Mouse (Mus musculus): ENCODE data around the gene Fbxl17. TPM values are rescaled to one million over a fixed set of nuclear protein-coding genes. Genes with fewer than 3 reads are reported as not detected.
A peak's percentile ranks its signal among the peaks of the same experiment; 100 is the strongest.

Fbxl17 gene
- polyA plus RNA-seq, 1 experiment from 2014 or later = 5.6 TPM

- Histone ChIP-seq H3K27ac (no peak overlapping the region), H3K9ac (no peak overlapping the region), H3K36me3 (ENCODE audit: poor library complexity, severe bottlenecking) (no peaks in the 10 kb centered on the region), H3K4me2 (no peak overlapping the region), H3K27me3 (no peaks in the 10 kb centered on the region), H3K4me1 (no peaks in the 10 kb centered on the region), H3K4me3 (no peak overlapping the region), H3K9me3 (replicated peaks) (no peaks in the 10 kb centered on the region)
- no peak for ATAC-seq
- 94% methylated on average over 3 of the region's 3 CpGs for WGBS
Measured at GRCm38 (mm10) chr17:63221632-63222031, 278.2 kb downstream of the Fbxl17 start.

GRCm38 (mm10) chr17:63220821-63221220, 279.0 kb downstream of the Fbxl17 start:
- Histone ChIP-seq H3K9me3 (replicated peaks) (no peaks in the 10 kb centered on the region), H3K4me1 (no peaks in the 10 kb centered on the region), H3K9ac (no peak overlapping the region), H3K36me3 (ENCODE audit: poor library complexity, severe bottlenecking) (no peaks in the 10 kb centered on the region), H3K4me3 (no peak overlapping the region), H3K27me3 (no peaks in the 10 kb centered on the region), H3K27ac (no peak overlapping the region), H3K4me2 (no peak overlapping the region)
- no peak for ATAC-seq
- WGBS = 79% methylated on average over 5 of the region's 5 CpGs

- no peaks in the 10 kb centered on the region for H3K36me3 ChIP-seq (ENCODE audit: poor library complexity, severe bottlenecking)
- H3K4me2 ChIP-seq = no peak overlapping the region
- no peak overlapping the region for H3K27ac ChIP-seq
- ATAC-seq = no peak
- no peak overlapping the region for H3K9ac ChIP-seq
- H3K4me3 ChIP-seq = no peak overlapping the region
- H3K27me3 ChIP-seq = no peaks in the 10 kb centered on the region
- no peaks in the 10 kb centered on the region for H3K4me1 ChIP-seq
- H3K9me3 ChIP-seq (replicated peaks) = no peaks in the 10 kb centered on the region
- WGBS = 90% methylated on average over 1 of the region's 1 CpGs
Measured at GRCm38 (mm10) chr17:63217016-63217415, 282.8 kb downstream of the Fbxl17 start.

DNA sequence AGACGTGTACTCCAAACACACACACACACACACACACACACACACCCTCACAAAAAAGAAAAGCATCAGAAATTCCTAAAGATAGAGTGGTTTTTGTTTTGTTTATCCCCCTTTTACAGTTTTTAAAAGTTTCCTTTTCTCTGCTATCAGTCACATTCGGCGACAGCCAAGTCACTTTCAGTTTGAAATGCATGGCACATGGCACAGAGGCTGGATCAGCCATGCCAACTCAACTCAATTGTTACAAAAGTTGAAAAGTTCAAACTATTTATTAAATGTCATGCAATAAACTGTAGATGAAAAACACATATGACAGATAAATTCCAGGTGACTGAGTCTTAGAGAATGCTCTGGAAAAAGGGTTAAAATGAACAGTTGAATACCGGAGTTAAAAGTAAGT, 287.8 kb downstream of the Fbxl17 start:
- no peak for ATAC-seq
- WGBS = 96% methylated on average over 4 of the region's 4 CpGs

DNA sequence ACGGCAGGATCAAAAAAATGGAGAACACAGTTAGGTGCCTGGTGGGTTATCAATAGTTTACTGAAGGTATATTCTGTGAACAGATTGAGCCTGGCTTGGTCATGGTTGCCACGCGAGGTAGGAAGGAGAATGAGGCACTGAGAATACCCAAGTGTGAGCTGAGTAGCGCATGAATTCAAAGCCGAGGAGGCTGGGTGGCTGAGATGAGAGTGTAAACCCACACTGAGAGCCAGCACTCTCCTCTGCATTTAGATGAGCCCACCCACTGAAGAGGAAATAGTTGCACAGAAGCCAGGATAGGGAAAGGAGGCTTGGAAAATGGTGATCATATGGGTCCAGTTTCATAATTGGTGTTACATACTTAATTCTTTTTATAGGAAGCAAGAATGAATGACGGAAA, 290.7 kb downstream of the Fbxl17 start:
- Histone ChIP-seq H3K4me2 (no peak overlapping the region), H3K9me3 (replicated peaks) (no peaks in the 10 kb centered on the region), H3K4me3 (no peak overlapping the region), H3K27ac (no peak overlapping the region), H3K36me3 (ENCODE audit: poor library complexity, severe bottlenecking) (no peaks in the 10 kb centered on the region), H3K27me3 (no peaks in the 10 kb centered on the region), H3K4me1 (no peaks in the 10 kb centered on the region), H3K9ac (no peak overlapping the region)
- WGBS = 84% methylated on average over 6 of the region's 6 CpGs
- ATAC-seq = no peak

More for the DNA sequence above, 287.8 kb downstream of the Fbxl17 start:
- no peaks in the 10 kb centered on the region for H3K27me3 ChIP-seq
- no peak overlapping the region for H3K9ac ChIP-seq
- no peaks in the 10 kb centered on the region for H3K9me3 ChIP-seq (replicated peaks)
- no peak overlapping the region for H3K4me2 ChIP-seq
- H3K27ac ChIP-seq = no peak overlapping the region
- H3K4me1 ChIP-seq = no peaks in the 10 kb centered on the region
- H3K4me3 ChIP-seq = no peak overlapping the region
- H3K36me3 ChIP-seq (ENCODE audit: poor library complexity, severe bottlenecking) = no peaks in the 10 kb centered on the region

DNA sequence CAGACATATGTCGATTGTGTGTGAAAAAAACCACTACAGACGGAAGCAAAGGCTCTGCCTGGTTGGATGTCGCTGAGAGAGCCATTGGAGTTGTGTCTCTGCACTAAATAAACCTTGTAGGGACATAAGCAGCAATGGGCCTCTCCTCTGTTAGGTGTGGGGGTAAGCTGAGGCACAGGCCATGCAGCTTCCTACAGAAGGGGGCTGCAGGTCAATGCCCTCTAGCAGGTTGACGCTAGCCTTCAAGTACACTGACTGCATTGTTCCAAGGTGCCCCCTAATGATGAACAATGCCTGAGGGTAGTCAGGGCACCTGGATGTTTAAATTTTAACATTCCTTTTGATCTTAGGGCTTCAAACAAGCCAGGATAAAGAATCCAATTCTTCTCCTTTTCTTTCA, 291.5 kb downstream of the Fbxl17 start:
- Histone ChIP-seq H3K9ac (no peak overlapping the region), H3K27ac (no peak overlapping the region), H3K4me1 (no peaks in the 10 kb centered on the region), H3K9me3 (replicated peaks) (no peaks in the 10 kb centered on the region), H3K4me2 (no peak overlapping the region), H3K36me3 (ENCODE audit: poor library complexity, severe bottlenecking) (no peaks in the 10 kb centered on the region), H3K4me3 (no peak overlapping the region), H3K27me3 (no peaks in the 10 kb centered on the region)
- WGBS = 87% methylated on average over 4 of the region's 4 CpGs
- ATAC-seq = no peak

DNA sequence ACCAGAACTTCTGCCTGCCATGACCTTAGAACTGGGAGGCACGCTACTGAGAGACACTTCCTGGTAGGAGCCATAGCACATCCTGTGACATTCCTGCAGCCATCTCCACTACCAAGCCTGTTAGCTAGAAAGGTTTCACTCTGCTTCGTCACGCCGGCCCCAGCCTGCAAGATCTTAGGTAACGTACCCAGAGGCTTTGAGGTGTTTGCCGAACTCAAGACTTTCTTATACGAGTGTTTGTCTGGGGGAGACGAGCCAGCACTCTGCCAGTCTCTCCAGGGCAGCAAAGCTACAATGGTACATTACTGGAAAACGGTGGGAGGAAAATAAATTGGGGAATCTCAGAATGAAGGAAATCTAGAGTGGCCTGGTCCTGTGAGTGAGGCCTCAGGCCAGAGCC, 292.1 kb downstream of the Fbxl17 start:
- Histone ChIP-seq H3K27ac (no peak overlapping the region), H3K36me3 (ENCODE audit: poor library complexity, severe bottlenecking) (no peaks in the 10 kb centered on the region), H3K27me3 (no peaks in the 10 kb centered on the region), H3K9me3 (replicated peaks) (no peaks in the 10 kb centered on the region), H3K4me2 (no peak overlapping the region), H3K4me1 (no peaks in the 10 kb centered on the region), H3K9ac (no peak overlapping the region), H3K4me3 (no peak overlapping the region)
- WGBS = 90% methylated on average over 9 of the region's 9 CpGs
- ATAC-seq = no peak

DNA sequence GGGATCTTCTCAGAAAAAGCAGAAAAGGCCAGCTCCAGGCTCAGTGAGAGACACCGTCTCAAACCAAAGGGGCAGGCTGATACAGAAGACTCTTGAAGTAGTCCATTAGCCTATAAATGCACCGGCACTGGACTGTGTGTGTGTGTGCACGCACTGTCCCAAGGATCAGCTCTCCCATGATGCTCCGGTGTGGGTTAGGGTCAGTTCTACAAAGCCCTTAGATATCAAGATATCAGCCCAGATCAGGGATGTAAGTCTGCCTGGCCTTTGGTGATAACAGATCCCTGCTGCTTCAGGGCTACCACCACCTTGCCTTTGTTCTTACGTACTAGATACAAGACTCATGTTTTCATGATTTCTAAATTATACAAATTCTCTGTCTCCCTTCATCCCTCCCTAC, 294.5 kb downstream of the Fbxl17 start:
- WGBS = 91% methylated on average over 5 of the region's 5 CpGs
- H3K36me3 ChIP-seq (ENCODE audit: poor library complexity, severe bottlenecking) = no peaks in the 10 kb centered on the region
- H3K9ac ChIP-seq = no peak overlapping the region
- no peak overlapping the region for H3K4me2 ChIP-seq
- H3K4me1 ChIP-seq = no peaks in the 10 kb centered on the region
- no peak for ATAC-seq
- H3K4me3 ChIP-seq = no peak overlapping the region
- H3K27me3 ChIP-seq = no peaks in the 10 kb centered on the region
- no peaks in the 10 kb centered on the region for H3K9me3 ChIP-seq (replicated peaks)
- no peak overlapping the region for H3K27ac ChIP-seq

GRCm38 (mm10) chr17:63203582-63204190, 296.1 kb downstream of the Fbxl17 start:
- Histone ChIP-seq H3K27me3 (no peaks in the 10 kb centered on the region), H3K4me1 (no peaks in the 10 kb centered on the region), H3K4me2 (no peak overlapping the region), H3K27ac (no peak overlapping the region), H3K4me3 (no peak overlapping the region), H3K36me3 (ENCODE audit: poor library complexity, severe bottlenecking) (no peaks in the 10 kb centered on the region), H3K9ac (no peak overlapping the region), H3K9me3 (replicated peaks) (no peaks in the 10 kb centered on the region)
- 0 out of 2 replicates have a peak, but pooled peaks have one; percentile 34 for ATAC-seq
- 87% methylated on average over 8 of the region's 8 CpGs for WGBS

- WGBS = 90% methylated on average over 1 of the region's 1 CpGs
- no peaks in the 10 kb centered on the region for H3K9me3 ChIP-seq (replicated peaks)
- H3K4me2 ChIP-seq = no peak overlapping the region
- ATAC-seq = no peak
- H3K27ac ChIP-seq = no peak overlapping the region
- H3K36me3 ChIP-seq (ENCODE audit: poor library complexity, severe bottlenecking) = no peaks in the 10 kb centered on the region
- no peak overlapping the region for H3K4me3 ChIP-seq
- H3K9ac ChIP-seq = no peak overlapping the region
- H3K27me3 ChIP-seq = no peaks in the 10 kb centered on the region
- no peaks in the 10 kb centered on the region for H3K4me1 ChIP-seq
Measured at GRCm38 (mm10) chr17:63198703-63199102, 301.1 kb downstream of the Fbxl17 start.

DNA sequence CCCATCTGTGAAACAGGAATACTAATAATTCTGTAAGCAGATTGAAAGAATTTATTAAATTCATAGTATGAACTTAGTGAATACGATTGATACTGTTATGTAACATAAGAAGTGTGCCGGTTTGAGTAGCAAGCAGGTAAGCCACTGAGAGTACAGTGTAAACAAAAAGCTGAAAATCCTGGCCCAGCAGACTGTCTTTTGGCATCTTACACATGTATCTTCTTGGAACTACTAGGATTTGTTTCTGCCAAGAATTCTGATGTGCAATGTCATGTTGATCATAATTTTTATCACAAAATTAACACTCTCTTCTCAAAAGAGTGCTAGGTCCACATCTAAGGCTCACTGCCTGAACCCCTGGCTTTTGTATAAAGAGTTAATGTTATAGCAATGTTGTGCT, 304.3 kb downstream of the Fbxl17 start:
- Histone ChIP-seq H3K9ac (no peak overlapping the region), H3K27ac (no peak overlapping the region), H3K4me2 (no peak overlapping the region), H3K36me3 (ENCODE audit: poor library complexity, severe bottlenecking) (no peaks in the 10 kb centered on the region), H3K4me3 (no peak overlapping the region), H3K9me3 (replicated peaks) (no peaks in the 10 kb centered on the region), H3K4me1 (peaks cover 6% of the 10 kb centered on the region; the same call in 1 of the 2 replicates), H3K27me3 (no peaks in the 10 kb centered on the region)
- WGBS = 92% methylated on average over 2 of the region's 2 CpGs
- no peak for ATAC-seq

DNA sequence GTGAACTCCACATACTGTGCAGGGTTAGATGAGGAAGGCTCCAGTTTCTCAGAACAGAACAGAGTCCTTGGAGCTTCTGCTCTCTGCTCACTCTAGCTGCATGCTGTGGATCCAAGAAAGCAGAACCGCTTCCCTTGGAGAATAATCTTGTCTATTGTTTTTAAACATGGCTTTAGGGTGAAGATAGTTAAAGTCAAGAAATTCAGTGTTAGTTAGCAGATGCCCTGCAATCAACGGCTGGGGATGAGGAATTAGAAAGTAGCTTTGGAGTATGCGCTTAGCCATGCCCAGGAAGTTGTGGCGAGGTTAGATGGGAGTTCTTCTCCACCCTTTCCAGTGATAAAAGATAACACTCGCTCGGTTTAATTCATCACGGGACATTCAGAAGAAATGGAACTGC, 306.6 kb downstream of the Fbxl17 start:
- H3K36me3 ChIP-seq (ENCODE audit: poor library complexity, severe bottlenecking) = no peaks in the 10 kb centered on the region
- no peak overlapping the region for H3K4me3 ChIP-seq

GRCm38 (mm10) chr17:63191345-63191744, 308.5 kb downstream of the Fbxl17 start:
- no peak overlapping the region for H3K27ac ChIP-seq
- H3K9me3 ChIP-seq (replicated peaks) = no peaks in the 10 kb centered on the region
- H3K4me3 ChIP-seq = no peak overlapping the region
- peak; percentile 50; the same call in 1 of the 2 replicates for ATAC-seq
- 63% methylated on average over 8 of the region's 8 CpGs for WGBS
- H3K27me3 ChIP-seq = no peaks in the 10 kb centered on the region
- no peak overlapping the region for H3K9ac ChIP-seq
- peaks cover 6% of the 10 kb centered on the region; the same call in 1 of the 2 replicates for H3K4me1 ChIP-seq
- H3K36me3 ChIP-seq (ENCODE audit: poor library complexity, severe bottlenecking) = no peaks in the 10 kb centered on the region
- no peak overlapping the region for H3K4me2 ChIP-seq

More for the DNA sequence above, 306.6 kb downstream of the Fbxl17 start:
- Histone ChIP-seq H3K9me3 (replicated peaks) (no peaks in the 10 kb centered on the region), H3K4me1 (peaks cover 6% of the 10 kb centered on the region; the same call in 1 of the 2 replicates), H3K9ac (no peak overlapping the region), H3K27me3 (no peaks in the 10 kb centered on the region), H3K4me2 (no peak overlapping the region), H3K27ac (no peak overlapping the region)
- 82% methylated on average over 7 of the region's 7 CpGs for WGBS
- no peak for ATAC-seq
